Mouse (Mus musculus) limb, embryonic 14.5 days (tissue): ENCODE data around the gene Epm2aip1. TPM values are rescaled to one million over a fixed set of nuclear protein-coding genes. Genes with fewer than 3 reads are reported as not detected.

Experiments
- ATAC-seq: fragments of 200-750 bp; cut with Nextera tagmentation; 2 replicates; pipeline ENCODE4 v1.8.0; 2017; ENCODE audit warnings: low read depth, moderate number of reproducible peaks, moderate TSS enrichment; ENCODE audit not compliant: low FRiP score
- DNase-seq: peaks from one replicate; pipeline ENCODE4 v3.0.0-alpha.2; 2015; ENCODE audit warnings: low spot score
- H3K27ac ChIP-seq: fragments of 300-500 bp; sonication (generic); replicated peaks from 2 replicates; pipeline ENCODE4 v1.5.1; 2014; ENCODE audit warnings: low read depth, mild to moderate bottlenecking, low read length, moderate library complexity, mixed read lengths
- H3K27me3 ChIP-seq: fragments of 300-500 bp; sonication (generic); 2 replicates; pipeline ENCODE4 v1.6.1; 2014; ENCODE audit warnings: low read length, mixed read lengths; ENCODE audit not compliant: control insufficient read depth, insufficient read depth
- H3K36me3 ChIP-seq: fragments of 300-500 bp; sonication (generic); 2 replicates; pipeline ENCODE4 v1.6.1; 2014; ENCODE audit warnings: mild to moderate bottlenecking, low read length, moderate library complexity, mixed read lengths; ENCODE audit not compliant: control insufficient read depth, insufficient read depth
- H3K4me1 ChIP-seq: fragments of 300-500 bp; sonication (generic); 2 replicates; pipeline ENCODE4 v1.6.1; 2014; ENCODE audit warnings: antibody characterized with exemption, low read length, mixed read lengths; ENCODE audit not compliant: control insufficient read depth, insufficient read depth
- H3K4me2 ChIP-seq: fragments of 300-500 bp; sonication (generic); replicated peaks from 2 replicates; pipeline ENCODE4 v1.6.1; 2014; ENCODE audit warnings: low read depth, mild to moderate bottlenecking, low read length, moderate library complexity; ENCODE audit not compliant: severe bottlenecking
- H3K4me3 ChIP-seq: fragments of 300-500 bp; sonication (generic); replicated peaks from 2 replicates; pipeline ENCODE4 v1.5.1; 2014; ENCODE audit warnings: low read length
- H3K9ac ChIP-seq: fragments of 300-500 bp; sonication (generic); 2 replicates; pipeline ENCODE4 v1.6.1; 2014; ENCODE audit warnings: mild to moderate bottlenecking, low read depth, low read length, moderate library complexity; ENCODE audit not compliant: severe bottlenecking
- H3K9me3 ChIP-seq: fragments of 300-500 bp; sonication (generic); 2 replicates; pipeline ENCODE4 v1.6.1; 2016; ENCODE audit warnings: low read length; ENCODE audit not compliant: control insufficient read depth
- POLR2A ChIP-seq: fragments of 200-500 bp; IDR thresholded peaks from 2 replicates; pipeline ENCODE4 v1.8.0; 2012; ENCODE audit warnings: inconsistent platforms, mild to moderate bottlenecking, moderate library complexity, borderline replicate concordance; ENCODE audit not compliant: insufficient read depth, insufficient read length; ENCODE audit errors: extremely low read depth
- WGBS: fragments of 180-500 bp; shearing (Covaris S2); extraction: QIAGEN DNeasy Blood & Tissue Kit; methylation state at CpG from one replicate; pipeline ENCODE4 v1.1.7; 2014; 5-methylcytosine and 5-hydroxymethylcytosine counted together
- polyA plus RNA-seq, 2 experiments: library from polyadenylated mRNA; depleted of rRNA in 1 of 2; stranded (reverse) in 1 of 2; unstranded in 1 of 2; fragments of >200 nt; fragmentation: Nextera tagmentation in 1 of 2; extraction: Ambion mirVana in 1 of 2; gene quantifications; 2 replicates each; pipeline versions ENCODE4 v1.2.1 to v1.2.3; 2012 to 2014

Epm2aip1 gene
- polyA plus RNA-seq, 2 experiments: 45.2 to 45.4 TPM

DNA sequence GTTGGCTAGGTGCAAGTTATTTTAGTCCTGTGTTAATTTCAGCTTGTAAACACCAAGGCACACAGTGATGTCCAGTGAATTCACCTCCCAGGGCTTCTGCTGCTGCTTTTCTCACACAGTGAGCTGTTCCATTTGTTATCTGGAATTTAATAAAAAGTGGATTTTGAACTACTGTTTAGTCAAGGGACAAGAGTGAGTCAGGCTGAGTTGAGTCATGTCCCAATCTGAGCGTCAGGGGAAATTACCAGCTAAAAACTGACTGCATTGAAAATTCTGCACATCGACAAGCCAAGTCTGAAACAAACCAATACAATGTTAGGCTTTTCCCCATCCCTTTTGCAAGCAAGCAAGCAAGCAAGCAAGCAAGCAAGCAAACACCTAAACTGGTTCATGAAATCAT, 53.2 kb downstream of the Epm2aip1 start:
- 88% methylated on average over 2 of the region's 2 CpGs for WGBS
- H3K4me2 ChIP-seq: no peak overlapping the region
- no peak overlapping the region for H3K27ac ChIP-seq
- DNase-seq (no peak), ATAC-seq (no peak)
- no peak overlapping the region for H3K4me3 ChIP-seq
- H3K9me3 ChIP-seq: no peaks in the 10 kb centered on the region
- H3K4me1 ChIP-seq: no peaks in the 10 kb centered on the region
- no peak overlapping the region for H3K9ac ChIP-seq
- H3K36me3 ChIP-seq: no peaks in the 10 kb centered on the region
- no peak for TF ChIP-seq POLR2A
- H3K27me3 ChIP-seq: no peaks in the 10 kb centered on the region

Other genes starting within 250 kb of the Epm2aip1 start
- 0.50 and 0.63 TPM in 2 replicates for gene Ccrl2, start 214.4 kb upstream of the Epm2aip1 start, polyA plus RNA-seq (2012; rRNA removed)
- gene Ccrl2, start 214.4 kb upstream of the Epm2aip1 start, polyA plus RNA-seq (2014; fragmentation: Nextera tagmentation; extraction: Ambion mirVana): 0.59 and 0.88 TPM in 2 replicates
- 22.0 and 36.6 TPM in 2 replicates for gene Lrrfip2, start 154.3 kb upstream of the Epm2aip1 start, polyA plus RNA-seq (2012; rRNA removed)
- gene Lrrfip2, start 154.3 kb upstream of the Epm2aip1 start, polyA plus RNA-seq (2014; fragmentation: Nextera tagmentation; extraction: Ambion mirVana): 37.4 and 37.5 TPM in 2 replicates
- gene Mlh1, start 138 bp upstream of the Epm2aip1 start, polyA plus RNA-seq (2012; rRNA removed): 46.5 and 52.2 TPM in 2 replicates
- gene Mlh1, start 138 bp upstream of the Epm2aip1 start, polyA plus RNA-seq (2014; fragmentation: Nextera tagmentation; extraction: Ambion mirVana): 33.5 and 35.4 TPM in 2 replicates
- 1.2 and 1.4 TPM in 2 replicates for gene Trank1, start 39.8 kb downstream of the Epm2aip1 start, polyA plus RNA-seq (2012; rRNA removed)
- 0.35 and 0.83 TPM in 2 replicates for gene Trank1, start 39.8 kb downstream of the Epm2aip1 start, polyA plus RNA-seq (2014; fragmentation: Nextera tagmentation; extraction: Ambion mirVana)
- 0.20 and 0.41 TPM in 2 replicates for gene Dclk3, start 167.2 kb downstream of the Epm2aip1 start, polyA plus RNA-seq (2012; rRNA removed)
- 0.25 and 0.74 TPM in 2 replicates for gene Dclk3, start 167.2 kb downstream of the Epm2aip1 start, polyA plus RNA-seq (2014; fragmentation: Nextera tagmentation; extraction: Ambion mirVana)